9 mouse cellular contexts compared by ENCODE assay signal in the genomic region with DNA sequence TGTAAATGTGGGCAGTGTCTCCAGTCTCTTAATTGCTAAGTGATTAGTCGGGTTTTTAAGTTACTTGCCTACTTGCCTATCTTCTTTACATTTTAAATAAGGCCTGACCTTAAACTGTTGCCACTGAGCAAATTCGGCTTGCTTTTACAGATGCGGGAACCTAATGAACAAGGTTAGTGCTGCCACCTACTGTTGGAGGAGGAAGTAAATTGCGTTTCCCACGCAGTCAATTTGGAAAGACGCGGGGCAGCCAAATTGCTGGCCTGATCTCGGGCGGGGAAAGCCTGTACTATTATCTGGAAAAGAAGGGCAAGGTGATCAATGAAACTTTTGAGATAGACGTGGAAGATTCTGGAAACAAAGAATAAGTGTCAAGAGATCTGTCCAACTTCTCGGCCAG.
DNase-seq lines count a peak whose midpoint lies in the region; ATAC-seq and TF ChIP-seq lines count a peak whose summit lies in the region.
"Had no signal": no experiment of that assay in that cellular context is flagged by ENCODE, and none has a peak within 500 bp of the region (broad histone marks: within the 10 kb centered on the region; RNA-seq: fewer than 3 reads in every experiment).

No protein-coding gene starts in this region.

- no peak for ATAC-seq in kidney, embryonic 16.5 days (ENCODE audit: low FRiP score, low TSS enrichment)

- H3K27ac ChIP-seq in kidney, adult 2 months (ENCODE audit: insufficient read depth, low read depth, low read length), result no peak overlapping the region
- H3K27ac ChIP-seq in kidney, embryonic 16.5 days (ENCODE audit: low read length), result no peak overlapping the region
- H3K27ac ChIP-seq: neural tube, embryonic 12.5 days had no signal

- H3K4me1 ChIP-seq in kidney, adult 2 months (ENCODE audit: control insufficient read depth, insufficient read depth, low read length), result no peaks in the 10 kb centered on the region
- H3K4me1 ChIP-seq in kidney, embryonic 16.5 days (ENCODE audit: insufficient read depth, low read length), result no peaks in the 10 kb centered on the region
- H3K4me1 ChIP-seq: neural tube, embryonic 12.5 days had no signal

- TF ChIP-seq CTCF in kidney, adult 2 months (conservative IDR thresholded peaks at IDR 0.05; ENCODE audit: insufficient read depth, insufficient read length, low read depth, low read length), result peak; percentile 77

- peaks cover 4% of the 10 kb centered on the region for H3K9me3 ChIP-seq in kidney, embryonic 16.5 days (ENCODE audit: low read length)
- H3K9me3 ChIP-seq: neural tube, embryonic 12.5 days had no signal

- no peak overlapping the region for H3K4me3 ChIP-seq in kidney, adult 2 months (ENCODE audit: insufficient read depth, low read depth, low read length)
- no peak overlapping the region for H3K4me3 ChIP-seq in kidney, embryonic 16.5 days (ENCODE audit: low read length)
- H3K4me3 ChIP-seq: neural tube, embryonic 12.5 days had no signal

- 10% methylated on average over 11 of the region's 11 CpGs for WGBS in kidney, adult 2 months
- 7% methylated on average over 11 of the region's 11 CpGs for WGBS in kidney, embryonic 16.5 days

- DNase-seq in kidney, adult 2 months, result peak; percentile 60
- DNase-seq in Muller cell, postnatal 12 days (ENCODE audit: inconsistent ontology term), result peak; percentile 33
- DNase-seq in cerebellum, postnatal 25 days, result peak; percentile 13 to 53
- DNase-seq in heart, adult 8-10 months (ENCODE audit: low spot score), result peak; percentile 49
- peak; percentile 56 for DNase-seq in layer of hippocampus, adult 9-10 months (ENCODE audit: low spot score)
- DNase-seq in mesoderm, embryonic 11.5 days (ENCODE audit: low read depth, low spot score), result peak; percentile 77
- peak; percentile 5 for DNase-seq in thymus, postnatal 36 days

- H3K36me3 ChIP-seq in kidney, adult 2 months (ENCODE audit: control insufficient read depth, insufficient read depth, low read length), result no peaks in the 10 kb centered on the region
- H3K36me3 ChIP-seq in kidney, embryonic 16.5 days (ENCODE audit: insufficient read depth, low read length), result no peaks in the 10 kb centered on the region
- H3K36me3 ChIP-seq: neural tube, embryonic 12.5 days had no signal

- no peak overlapping the region for H3K9ac ChIP-seq in kidney, embryonic 16.5 days (replicated peaks; ENCODE audit: low read length)
- H3K9ac ChIP-seq: neural tube, embryonic 12.5 days had no signal

- H3K4me2 ChIP-seq in kidney, embryonic 16.5 days (replicated peaks; ENCODE audit: low read depth, low read length), result no peak overlapping the region
- H3K4me2 ChIP-seq: neural tube, embryonic 12.5 days had no signal

- TF ChIP-seq POLR2A in kidney, adult 2 months (IDR thresholded peaks at IDR 0.05; ENCODE audit: low read depth, low read length), result no peak

- H3K27me3 ChIP-seq in kidney, adult 2 months (replicated peaks; ENCODE audit: control insufficient read depth, insufficient read depth, low read length), result no peaks in the 10 kb centered on the region
- H3K27me3 ChIP-seq in kidney, embryonic 16.5 days (ENCODE audit: insufficient read depth, low read length), result no peaks in the 10 kb centered on the region
- H3K27me3 ChIP-seq: neural tube, embryonic 12.5 days had no signal

Comparison
In these comparisons a context has a peak if more than half of its experiments do, and no peak if none do; other contexts are left out.
1. DNase-seq: peak in every context shown above with its lines; median percentile 77 in mesoderm, embryonic 11.5 days; 60 in kidney, adult 2 months; 56 in layer of hippocampus, adult 9-10 months; 49 in heart, adult 8-10 months; 33 in Muller cell, postnatal 12 days; 33 in cerebellum, postnatal 25 days; 5 in thymus, postnatal 36 days.